Mouse (Mus musculus): ENCODE data around the gene P2ry10. TPM values are rescaled to one million over a fixed set of nuclear protein-coding genes. Genes with fewer than 3 reads are reported as not detected.

Gene P2ry10
- 0.21 and 0.28 TPM in 2 replicates for polyA plus RNA-seq (2012; rRNA removed)

GRCm38 (mm10) chrX:107088177-107088576 lies at the start of gene P2ry10:
P2ry10 (plus strand) TSS chrX:107088492.

GRCm38 (mm10) chrX:107148681-107149080 lies 60.4 kb downstream of the P2ry10 start, which contains the start of gene P2ry10b:
P2ry10b (plus strand) TSS chrX:107148927.

Other genes with a start within 250 kb of the P2ry10 start
- gene Rtl3, start 247.8 kb upstream of the P2ry10 start, polyA plus RNA-seq (2012; rRNA removed) = 1.2 and 1.4 TPM in 2 replicates
- gene Lpar4, start 167.9 kb upstream of the P2ry10 start, polyA plus RNA-seq (2012; rRNA removed) = 0.58 and 1.0 TPM in 2 replicates
- gene P2ry10b, start 60.4 kb downstream of the P2ry10 start, polyA plus RNA-seq (2012; rRNA removed) = 1.0 and 1.5 TPM in 2 replicates
- gene Gpr174, start 167.4 kb downstream of the P2ry10 start, polyA plus RNA-seq (2012; rRNA removed) = not detected in 2 replicates

Data from ovary, adult 2 months (tissue).